Mouse (Mus musculus) MEL (cell line): ENCODE data around the gene Myl6.

Experiments used
- CTCF ChIP-seq, 3 experiments: IDR thresholded peaks in 2 of 3; conservative IDR thresholded peaks in 1 of 3; 2 replicates each; pipeline ENCODE4 v1.5.1; 2011 to 2012; ENCODE audit warnings: low read length in 3 of 3, low read depth in 2 of 3, mild to moderate bottlenecking in 2 of 3, improper control_type of control experiment in 1 of 3, inconsistent platforms in 1 of 3, mixed read lengths in 1 of 3, moderate library complexity in 1 of 3; ENCODE audit not compliant: control insufficient read depth in 1 of 3, insufficient read depth in 1 of 3, poor library complexity in 1 of 3, severe bottlenecking in 1 of 3
- EP300 ChIP-seq, 2 experiments: IDR thresholded peaks; 2 replicates each; pipeline ENCODE4 v1.6.1; 2011; ENCODE audit warnings: improper control_type of control experiment in 2 of 2, low read length in 2 of 2, low read depth in 1 of 2, mild to moderate bottlenecking in 1 of 2
- ETS1 ChIP-seq: IDR thresholded peaks from 2 replicates; pipeline ENCODE4 v1.6.1; 2012; ENCODE audit warnings: low read depth, mild to moderate bottlenecking, inconsistent platforms, low read length, improper control_type of control experiment, moderate library complexity
- KAT2A ChIP-seq: conservative IDR thresholded peaks from 2 replicates; pipeline ENCODE4 v1.6.1; 2012; ENCODE audit warnings: low read depth, low read length, improper control_type of control experiment, inconsistent platforms
- MXI1 ChIP-seq: IDR thresholded peaks from 2 replicates; pipeline ENCODE4 v1.6.1; 2011; ENCODE audit warnings: mild to moderate bottlenecking, low read depth, low read length, improper control_type of control experiment
- POLR2A ChIP-seq, 2 experiments: IDR thresholded peaks; 2 replicates each; pipeline ENCODE4 v1.6.1; 2011 to 2012; ENCODE audit warnings: low read length in 2 of 2, mild to moderate bottlenecking in 2 of 2, control low read depth in 1 of 2, improper control_type of control experiment in 1 of 2, low read depth in 1 of 2, moderate library complexity in 1 of 2; ENCODE audit not compliant: control insufficient read depth in 1 of 2, insufficient read depth in 1 of 2, poor library complexity in 1 of 2
- TCF12 ChIP-seq: IDR thresholded peaks from 2 replicates; pipeline ENCODE4 v1.6.1; 2014; ENCODE audit warnings: low read depth, mild to moderate bottlenecking, inconsistent platforms, low read length, improper control_type of control experiment, moderate library complexity

- TF ChIP-seq CTCF (IDR thresholded peaks at IDR 0.05 in 2 of 3, conservative IDR thresholded peaks at IDR 0.05 in 1 of 3; ENCODE audit: control insufficient read depth in 1 of 3, insufficient read depth in 1 of 3, low read depth in 2 of 3, low read length in 3 of 3, poor library complexity in 1 of 3, severe bottlenecking in 1 of 3) (no peak), EP300 (IDR thresholded peaks at IDR 0.05; ENCODE audit: low read depth in 1 of 2, low read length in 2 of 2) (no peak), KAT2A (no peak), POLR2A (IDR thresholded peaks at IDR 0.05; ENCODE audit: control insufficient read depth in 1 of 2, insufficient read depth in 1 of 2, low read depth in 1 of 2, low read length in 2 of 2, poor library complexity in 1 of 2) (no peak), TCF12 (no peak), ETS1 (no peak), MXI1 (no peak)
These were observed 52.4 kb downstream of the Myl6 start for GRCm38 (mm10) chr10:128441324-128442119.
